Mouse (Mus musculus) small intestine, adult 2 months (tissue): ENCODE measurements at regions not wholly inside any gene's neighbourhood (a gene's known extent, or its start where the extent isn't known, plus 50 kb on each side); places are given as distances from the start of the nearest gene placed in this dataset.

Experiments
- CTCF ChIP-seq: fragments of 200-500 bp; IDR thresholded peaks from 2 replicates; pipeline ENCODE4 v1.5.1; 2012; ENCODE audit warnings: low read depth, mild to moderate bottlenecking, control low read depth, inconsistent platforms, low read length, moderate library complexity, mixed read lengths; ENCODE audit not compliant: insufficient replicate concordance, insufficient read length; ENCODE audit errors: extremely low read depth
- POLR2A ChIP-seq: fragments of 200-500 bp; IDR thresholded peaks from 2 replicates; pipeline ENCODE4 v1.6.1; 2012; ENCODE audit warnings: low read depth, mild to moderate bottlenecking, control low read depth, inconsistent platforms, low read length, moderate library complexity

DNA sequence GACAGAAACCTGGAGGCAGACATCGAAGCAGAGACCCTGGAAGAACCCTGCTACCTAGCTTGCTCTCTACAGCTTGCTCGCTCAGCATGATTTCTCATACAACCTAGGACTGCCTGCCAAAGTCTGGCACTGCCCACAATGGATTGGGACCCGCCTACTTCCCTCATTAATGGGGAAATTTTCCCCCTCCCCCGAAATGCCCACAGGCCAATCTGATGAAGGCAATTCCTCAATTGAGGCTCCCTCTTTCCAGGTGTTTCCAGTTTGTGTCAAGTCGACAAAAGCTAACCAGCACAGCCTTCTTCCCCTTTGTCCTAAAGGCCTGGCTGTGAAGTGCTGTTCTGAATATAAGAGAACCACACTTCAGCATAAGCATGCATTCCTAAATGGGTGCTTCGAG lies 143.1 kb downstream of the Sox9 start:
- TF ChIP-seq CTCF (no peak), POLR2A (no peak)
